In the genomic region with DNA sequence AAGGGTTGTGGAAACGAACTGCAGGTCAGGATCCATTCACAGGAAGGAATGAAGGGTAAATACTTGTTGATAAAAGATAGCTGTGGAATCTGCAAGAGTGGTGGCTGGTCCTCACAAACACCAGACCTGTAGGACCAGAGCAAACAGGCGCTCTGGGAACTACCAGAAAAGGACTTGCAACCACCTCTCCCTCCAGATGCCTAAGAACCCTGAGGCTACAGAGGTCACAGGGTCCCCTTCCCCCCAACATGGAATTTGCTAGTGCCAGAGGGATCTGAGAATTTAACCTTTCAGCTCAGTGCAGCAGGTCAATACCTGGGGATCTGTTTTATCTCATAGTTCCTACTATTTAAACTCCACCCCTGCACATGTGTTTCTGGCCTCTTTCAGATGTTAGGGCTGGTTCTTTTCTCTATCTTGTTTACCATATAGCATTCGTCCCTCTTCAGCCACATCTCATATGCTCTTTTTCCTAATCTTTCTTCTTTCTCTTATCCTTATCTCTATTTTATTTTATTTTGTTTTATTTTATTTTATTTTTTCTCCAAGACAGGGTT, we compare ENCODE assay signal across 28 mouse cellular contexts. TPM values are rescaled to one million over a fixed set of nuclear protein-coding genes. Genes with fewer than 3 reads are reported as not detected.
DNase-seq lines count a peak whose midpoint lies in the region; ATAC-seq and TF ChIP-seq lines count a peak whose summit lies in the region.
"Had no signal": no experiment of that assay in that cellular context is flagged by ENCODE, and none has a peak within 500 bp of the region (broad histone marks: within the 10 kb centered on the region; RNA-seq: fewer than 3 reads in every experiment).

No protein-coding gene starts in this region.

- TF ChIP-seq EP300 in MEL (IDR thresholded peaks at IDR 0.05; ENCODE audit: low read depth in 1 of 2, low read length in 2 of 2), result no peak
- no peak for TF ChIP-seq EP300 in liver, embryonic 14.5 days (IDR thresholded peaks at IDR 0.05; ENCODE audit: low read depth)

- no peaks in the 10 kb centered on the region for H3K27me3 ChIP-seq in limb, embryonic 11.5 days (ENCODE audit: control insufficient read depth, insufficient read depth, low read length)
- H3K27me3 ChIP-seq in limb, embryonic 10.5 days (ENCODE audit: low read depth, poor library complexity, severe bottlenecking), result no peaks in the 10 kb centered on the region
- H3K27me3 ChIP-seq in MEL (ENCODE audit: control insufficient read depth in 1 of 2, insufficient read depth in 2 of 2, low read length in 2 of 2), result no peaks in the 10 kb centered on the region
- no peaks in the 10 kb centered on the region for H3K27me3 ChIP-seq in liver, embryonic 14.5 days (ENCODE audit: control insufficient read depth, insufficient read depth, low read length)
- H3K27me3 ChIP-seq in cerebellum, adult 2 months (ENCODE audit: control insufficient read depth, insufficient read depth, low read length), result no peaks in the 10 kb centered on the region
- H3K27me3 ChIP-seq: CH12.LX; embryonic facial prominence, embryonic 13.5 days; forebrain, embryonic 12.5 days; hindbrain, embryonic 12.5 days; kidney, embryonic 15.5 days; limb, embryonic 15.5 days; neural tube, embryonic 13.5 days had no signal

- no peak for TF ChIP-seq POLR2A in MEL (IDR thresholded peaks at IDR 0.05; ENCODE audit: control insufficient read depth in 1 of 2, insufficient read depth in 1 of 2, low read depth in 1 of 2, low read length in 2 of 2, poor library complexity in 1 of 2)
- no peak for TF ChIP-seq POLR2A in cerebellum, adult 2 months (IDR thresholded peaks at IDR 0.05; ENCODE audit: borderline replicate concordance, insufficient read depth, low read length)

- no peaks in the 10 kb centered on the region for H3K4me1 ChIP-seq in limb, embryonic 11.5 days (ENCODE audit: control insufficient read depth, insufficient read depth, low read length)
- peaks cover 6% of the 10 kb centered on the region for H3K4me1 ChIP-seq in limb, embryonic 10.5 days
- no peaks in the 10 kb centered on the region for H3K4me1 ChIP-seq in MEL (ENCODE audit: control insufficient read depth in 1 of 2, insufficient read depth in 2 of 2, low read length in 2 of 2)
- H3K4me1 ChIP-seq in liver, embryonic 14.5 days (replicated peaks; ENCODE audit: control insufficient read depth in 2 of 2, insufficient read depth in 2 of 2, low read length in 1 of 2), result peaks cover 12 to 16% of the 10 kb centered on the region in 2 experiments
- no peaks in the 10 kb centered on the region for H3K4me1 ChIP-seq in cerebellum, adult 2 months (ENCODE audit: control insufficient read depth, insufficient read depth, low read length)
- H3K4me1 ChIP-seq: embryonic facial prominence, embryonic 13.5 days; forebrain, embryonic 12.5 days; hindbrain, embryonic 12.5 days; kidney, embryonic 15.5 days; limb, embryonic 15.5 days; midbrain, embryonic 10.5 days; neural tube, embryonic 13.5 days had no signal

- no peaks in the 10 kb centered on the region for H3K36me3 ChIP-seq in limb, embryonic 11.5 days (ENCODE audit: control insufficient read depth, insufficient read depth, low read length)
- no peaks in the 10 kb centered on the region for H3K36me3 ChIP-seq in limb, embryonic 10.5 days
- H3K36me3 ChIP-seq in MEL (ENCODE audit: control insufficient read depth in 1 of 2, insufficient read depth in 2 of 2, low read length in 2 of 2), result peaks cover 0 to 3% of the 10 kb centered on the region in 2 experiments; a peak in 2 of 4 replicates
- no peaks in the 10 kb centered on the region for H3K36me3 ChIP-seq in liver, embryonic 14.5 days (replicated peaks; ENCODE audit: control insufficient read depth, insufficient read depth, low read depth)
- H3K36me3 ChIP-seq: embryonic facial prominence, embryonic 13.5 days; forebrain, embryonic 12.5 days; hindbrain, embryonic 12.5 days; kidney, embryonic 15.5 days; limb, embryonic 15.5 days; midbrain, embryonic 10.5 days; neural tube, embryonic 13.5 days had no signal

- H3K9ac ChIP-seq in limb, embryonic 11.5 days (ENCODE audit: low read length), result no peak overlapping the region
- H3K9ac ChIP-seq in MEL (ENCODE audit: control insufficient read depth, low read depth, low read length, poor library complexity, severe bottlenecking), result no peak overlapping the region
- no peak overlapping the region; the same call in 1 of the 2 replicates for H3K9ac ChIP-seq in liver, embryonic 14.5 days (replicated peaks)
- H3K9ac ChIP-seq: embryonic facial prominence, embryonic 13.5 days; forebrain, embryonic 12.5 days; hindbrain, embryonic 12.5 days; kidney, embryonic 15.5 days; limb, embryonic 15.5 days; neural tube, embryonic 13.5 days had no signal

- no peak overlapping the region for H3K4me3 ChIP-seq in limb, embryonic 11.5 days (ENCODE audit: low read depth, low read length)
- H3K4me3 ChIP-seq in limb, embryonic 10.5 days, result no peak overlapping the region
- H3K4me3 ChIP-seq in MEL (ENCODE audit: control insufficient read depth in 1 of 2, insufficient read depth in 1 of 2, low read depth in 2 of 2, low read length in 2 of 2), result no peak overlapping the region
- H3K4me3 ChIP-seq in liver, embryonic 14.5 days (ENCODE audit: insufficient read depth in 1 of 2, low read depth in 2 of 2, low read length in 2 of 2), result no peak overlapping the region
- H3K4me3 ChIP-seq in cerebellum, adult 2 months (replicated peaks; ENCODE audit: insufficient read depth, low read depth, low read length), result no peak overlapping the region
- H3K4me3 ChIP-seq: embryonic facial prominence, embryonic 13.5 days; erythroblast, embryonic 14.5 days; forebrain, embryonic 12.5 days; hindbrain, embryonic 12.5 days; kidney, embryonic 15.5 days; limb, embryonic 15.5 days; midbrain, embryonic 10.5 days; myocyte; neural tube, embryonic 13.5 days had no signal

- H3K9me3 ChIP-seq in limb, embryonic 11.5 days (ENCODE audit: control insufficient read depth, low read length), result no peaks in the 10 kb centered on the region
- H3K9me3 ChIP-seq in limb, embryonic 10.5 days (replicated peaks), result no peaks in the 10 kb centered on the region
- H3K9me3 ChIP-seq in MEL (replicated peaks; ENCODE audit: insufficient read depth, low read length), result no peaks in the 10 kb centered on the region
- no peaks in the 10 kb centered on the region for H3K9me3 ChIP-seq in liver, embryonic 14.5 days (ENCODE audit: control insufficient read depth, low read length)
- H3K9me3 ChIP-seq: embryonic facial prominence, embryonic 13.5 days; forebrain, embryonic 12.5 days; hindbrain, embryonic 12.5 days; kidney, embryonic 15.5 days; limb, embryonic 15.5 days; midbrain, embryonic 10.5 days; neural tube, embryonic 13.5 days had no signal

- no peak for TF ChIP-seq CTCF in MEL (IDR thresholded peaks at IDR 0.05 in 2 of 3, conservative IDR thresholded peaks at IDR 0.05 in 1 of 3; ENCODE audit: control insufficient read depth in 1 of 3, insufficient read depth in 1 of 3, low read depth in 2 of 3, low read length in 3 of 3, poor library complexity in 1 of 3, severe bottlenecking in 1 of 3)
- TF ChIP-seq CTCF in liver, embryonic 14.5 days (IDR thresholded peaks at IDR 0.05; ENCODE audit: low read depth), result no peak
- no peak for TF ChIP-seq CTCF in cerebellum, adult 2 months (IDR thresholded peaks at IDR 0.05; ENCODE audit: borderline replicate concordance, insufficient read depth, low read depth, low read length)

- WGBS in limb, embryonic 11.5 days, result 31% methylated on average over 3 of the region's 3 CpGs
- WGBS in limb, embryonic 10.5 days, result 30% methylated on average over 3 of the region's 3 CpGs
- 24% methylated on average over 3 of the region's 3 CpGs for WGBS in liver, embryonic 14.5 days (ENCODE audit: insufficient replicate concordance)
- WGBS in cerebellum, adult 2 months, result 60% methylated on average over 3 of the region's 3 CpGs

- H3K79me2 ChIP-seq in MEL (ENCODE audit: control insufficient read depth, insufficient read depth, low read length, poor library complexity), result no peaks in the 10 kb centered on the region

- no peak overlapping the region for H3K4me2 ChIP-seq in limb, embryonic 11.5 days (ENCODE audit: low read depth, severe bottlenecking)
- H3K4me2 ChIP-seq in liver, embryonic 14.5 days (ENCODE audit: low read depth), result peak overlapping the region; percentile 26; the same call in 1 of the 2 replicates
- H3K4me2 ChIP-seq: embryonic facial prominence, embryonic 13.5 days; forebrain, embryonic 12.5 days; hindbrain, embryonic 12.5 days; kidney, embryonic 15.5 days; limb, embryonic 15.5 days; neural tube, embryonic 13.5 days had no signal

- no peak for ATAC-seq in limb, embryonic 11.5 days (ENCODE audit: insufficient number of reproducible peaks, low FRiP score, low TSS enrichment, low read depth)
- peak; percentile 72 for ATAC-seq in liver, embryonic 14.5 days (ENCODE audit: insufficient read depth)
- ATAC-seq: midbrain, embryonic 16.5 days had no signal

- H3K27ac ChIP-seq in limb, embryonic 11.5 days (replicated peaks; ENCODE audit: low read depth, low read length), result no peak overlapping the region
- no peak overlapping the region for H3K27ac ChIP-seq in limb, embryonic 10.5 days
- no peak overlapping the region for H3K27ac ChIP-seq in MEL (ENCODE audit: control insufficient read depth, low read depth, low read length)
- peak overlapping the region; percentile 27; the same call in 1 of the 2 replicates for H3K27ac ChIP-seq in liver, embryonic 14.5 days
- no peak overlapping the region for H3K27ac ChIP-seq in cerebellum, adult 2 months (ENCODE audit: insufficient read depth, low read length)
- H3K27ac ChIP-seq: embryonic facial prominence, embryonic 13.5 days; forebrain, embryonic 12.5 days; hindbrain, embryonic 12.5 days; kidney, embryonic 15.5 days; limb, embryonic 15.5 days; midbrain, embryonic 10.5 days; neural tube, embryonic 13.5 days had no signal

- peak; percentile 21 for DNase-seq in limb, embryonic 11.5 days (ENCODE audit: low spot score)
- DNase-seq in limb, embryonic 10.5 days (ENCODE audit: low spot score), result no peak
- DNase-seq in MEL (ENCODE audit: low read depth, low spot score), result no peak
- DNase-seq in liver, embryonic 14.5 days (ENCODE audit: low read depth in 3 of 3, low spot score in 3 of 3), result peak in 2 of 3 experiments; percentile 16 to 17
- DNase-seq in yolk sac, embryonic 10.5 days (ENCODE audit: low spot score), result peak; percentile 90
- DNase-seq in adrenal gland, postnatal 36 days, result no peak
- DNase-seq in cerebellum, adult 2 months, result no peak
- DNase-seq: adrenal gland, postnatal 14 days; B cell, adult 2 months; cerebellum, adult 9-10 months; kidney, adult 11 months; kidney, postnatal 36 days; lung, postnatal 4 days; retina, postnatal 1 day; right cerebral cortex, postnatal 25 days; spleen, adult 18-20 months; thymus, adult 2 months had no signal

- no peak for TF ChIP-seq RAD21 in MEL (IDR thresholded peaks at IDR 0.05; ENCODE audit: low read depth, low read length)

RNA-seq across cellular contexts. Expression of a gene that starts 20.6 kb away (rescaled TPM):
- polyA plus RNA-seq in limb, embryonic 11.5 days (2014; fragmentation: Nextera tagmentation; extraction: Ambion mirVana), result 49.7 and 50.4 TPM in 2 replicates
- polyA plus RNA-seq in limb, embryonic 10.5 days (2016; fragmentation: Nextera tagmentation; extraction: Ambion mirVana), result 39.3 and 42.8 TPM in 2 replicates
- total RNA-seq in MEL (2012; rRNA removed), result 34.4 and 38.2 TPM in 2 replicates
- 100 to 1,000 TPM in 1 of 2 experiments, 10 to 100 TPM in 1; 25.5 to 157 TPM for polyA plus RNA-seq in MEL (2012; ENCODE audit: insufficient read depth in 1 of 2, insufficient read length in 2 of 2, low read depth in 1 of 2, low replicate concordance in 2 of 2, missing spikeins in 1 of 2)
- 5.7 and 7.3 TPM in 2 replicates for polyA plus RNA-seq in liver, embryonic 14.5 days (2012; rRNA removed)
- polyA plus RNA-seq in liver, embryonic 14.5 days (2014; fragmentation: Nextera tagmentation; extraction: Ambion mirVana), result 12.2 and 13.8 TPM in 2 replicates
- total RNA-seq in adrenal gland, postnatal 36 days (2021), result 10 to 100 TPM; 50.4 to 50.5 TPM
- polyA plus RNA-seq in cerebellum, adult 2 months (2012; rRNA removed), result 43.0 and 43.4 TPM in 2 replicates

RNA-seq across cellular contexts. Expression of a gene that starts 55.5 kb away (rescaled TPM):
- polyA plus RNA-seq in limb, embryonic 11.5 days (2014; fragmentation: Nextera tagmentation; extraction: Ambion mirVana), result 25.7 and 28.1 TPM in 2 replicates
- polyA plus RNA-seq in limb, embryonic 10.5 days (2016; fragmentation: Nextera tagmentation; extraction: Ambion mirVana), result 22.7 and 24.7 TPM in 2 replicates
- total RNA-seq in MEL (2012; rRNA removed), result 13.3 and 14.9 TPM in 2 replicates
- 10 to 100 TPM in 1 of 2 experiments, not detected in 1; 15.5 TPM for polyA plus RNA-seq in MEL (2012; ENCODE audit: insufficient read depth in 1 of 2, insufficient read length in 2 of 2, low read depth in 1 of 2, low replicate concordance in 2 of 2, missing spikeins in 1 of 2)
- 8.1 and 12.5 TPM in 2 replicates for polyA plus RNA-seq in liver, embryonic 14.5 days (2012; rRNA removed)
- polyA plus RNA-seq in liver, embryonic 14.5 days (2014; fragmentation: Nextera tagmentation; extraction: Ambion mirVana), result 21.9 and 23.5 TPM in 2 replicates
- 10 to 100 TPM; 16.2 to 16.6 TPM for total RNA-seq in adrenal gland, postnatal 36 days (2021)
- polyA plus RNA-seq in cerebellum, adult 2 months (2012; rRNA removed), result 31.2 and 35.8 TPM in 2 replicates

Comparison
In these comparisons a context has a peak if more than half of its experiments do, and no peak if none do; other contexts are left out.
1. DNase-seq: peak in limb, embryonic 11.5 days (single experiment), liver, embryonic 14.5 days (2 of 3) and yolk sac, embryonic 10.5 days (single experiment); none in limb, embryonic 10.5 days (single experiment), MEL (single experiment), adrenal gland, postnatal 36 days (0 of 2) and cerebellum, adult 2 months (0 of 2).